Mouse (Mus musculus): ENCODE results near the gene Agxt2. TPM values are rescaled to one million over a fixed set of nuclear protein-coding genes. Genes with fewer than 3 reads are reported as not detected.

Gene Agxt2
- total RNA-seq, 2 experiments from 2014 or later = not detected

DNA sequence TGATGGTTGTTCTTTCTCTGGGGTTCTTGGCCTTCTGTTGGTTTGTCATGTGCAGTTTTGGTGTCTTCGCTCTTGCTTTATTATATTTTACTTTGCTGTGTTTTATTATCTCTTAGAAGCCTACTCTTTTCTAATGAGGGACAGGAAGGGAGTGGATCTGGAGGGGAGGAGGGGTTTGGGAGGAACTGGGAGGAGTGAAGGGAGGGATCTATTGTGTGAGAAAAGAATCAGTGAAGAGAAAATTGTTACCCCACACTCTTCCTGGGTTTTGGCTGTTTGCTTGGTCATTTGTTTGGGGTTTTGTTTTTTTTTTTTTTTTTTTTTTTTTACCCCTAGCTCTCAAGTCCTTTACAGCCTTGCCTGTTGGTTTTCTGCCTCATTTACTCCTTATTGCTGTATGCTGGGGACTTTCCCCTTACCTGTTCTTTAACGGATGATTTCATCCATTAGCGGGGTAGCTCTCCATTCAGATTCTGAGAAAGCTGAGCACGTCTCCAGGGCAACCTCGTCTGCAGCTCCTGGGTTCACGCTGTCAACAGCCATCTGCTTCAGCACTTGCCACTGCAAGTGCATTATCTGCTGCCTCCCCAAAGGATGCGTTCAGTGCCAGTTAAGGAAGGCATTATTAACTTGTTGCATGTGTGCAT is 62.9 kb downstream of the Agxt2 start:
- no peak for DNase-seq (ENCODE audit: extremely low spot score in 1 of 2, low spot score in 2 of 2)
- intact Hi-C loops (cut with DNase I) = no loop called here

DNA sequence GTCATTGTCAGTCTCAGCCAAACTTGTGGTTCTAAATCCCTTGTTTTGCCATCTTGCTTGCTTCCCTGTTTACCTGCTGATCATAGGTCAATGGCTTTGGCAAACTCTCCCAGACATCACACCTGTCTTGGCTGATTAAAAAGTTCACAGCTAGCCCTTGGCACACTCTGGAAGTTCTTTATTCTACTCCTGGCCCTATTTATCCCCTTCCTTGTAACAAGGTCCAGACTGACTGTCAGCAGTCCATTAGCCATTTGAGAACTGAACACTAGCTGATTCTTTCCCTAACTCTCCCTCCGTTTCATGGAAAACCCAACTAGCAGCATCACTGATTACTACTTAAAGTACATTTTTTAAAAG is 63.4 kb downstream of the Agxt2 start:
- intact Hi-C loops (cut with DNase I) = no loop called here
- no peak for DNase-seq (ENCODE audit: extremely low spot score in 1 of 2, low spot score in 2 of 2)

DNA sequence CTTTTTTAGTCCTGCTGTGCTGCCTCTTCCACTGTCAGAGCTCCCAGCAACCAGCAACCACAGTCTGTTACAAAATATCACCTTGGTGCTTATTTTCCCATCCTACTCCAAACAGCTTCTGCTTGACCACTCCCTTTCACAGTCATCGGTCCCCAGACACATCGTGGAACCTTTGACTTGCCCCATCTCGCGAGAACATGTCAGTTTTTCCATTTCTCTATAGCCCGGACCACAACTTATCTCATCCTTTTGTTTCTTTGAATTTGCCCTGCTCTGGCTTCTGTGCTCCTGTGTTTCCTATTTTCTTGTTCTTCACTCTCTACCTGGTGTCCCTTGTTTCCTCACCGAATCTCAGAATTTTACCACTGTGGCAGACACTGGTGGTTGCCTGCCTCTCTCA is 67.8 kb downstream of the Agxt2 start:
- DNase-seq (ENCODE audit: extremely low spot score in 1 of 2, low spot score in 2 of 2) = no peak
- intact Hi-C loops (cut with DNase I) = no loop called here

DNA sequence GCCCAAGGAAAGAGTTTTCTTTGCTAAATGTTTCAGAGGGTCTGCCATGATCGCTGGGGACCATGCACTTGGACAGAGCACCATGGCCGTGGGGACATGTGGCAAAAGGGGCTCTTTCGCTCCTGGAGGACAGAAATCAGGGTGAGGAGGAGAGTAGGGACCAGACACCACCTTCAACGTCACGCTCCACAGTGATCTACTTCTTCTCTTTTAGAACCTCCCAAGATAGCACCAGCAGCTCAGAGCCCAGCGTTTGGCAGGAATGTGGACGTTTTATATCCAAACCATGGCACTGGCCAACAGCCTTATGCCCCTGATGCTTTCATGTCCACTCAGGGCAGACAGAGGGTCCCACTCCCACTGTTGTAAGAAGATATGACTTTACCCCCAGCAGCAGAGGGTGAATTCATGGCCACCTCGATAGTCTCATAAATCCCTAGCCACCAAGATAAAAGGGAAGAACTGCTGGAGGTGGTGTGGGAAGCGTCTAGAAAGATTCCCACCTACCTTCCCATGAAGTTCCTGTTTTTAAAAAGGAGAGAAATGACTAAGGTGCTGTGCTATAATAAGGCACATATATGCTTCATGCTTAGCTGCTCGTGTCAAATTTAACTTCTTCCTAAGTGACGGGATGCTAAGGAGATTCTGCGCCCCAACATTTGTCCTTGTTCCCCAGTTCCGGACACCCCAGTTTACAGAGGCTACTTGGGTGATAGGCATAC is 68.4 kb downstream of the Agxt2 start:
- intact Hi-C loops (cut with DNase I) = no loop called here
- no peak for DNase-seq (ENCODE audit: extremely low spot score in 1 of 2, low spot score in 2 of 2)

DNA sequence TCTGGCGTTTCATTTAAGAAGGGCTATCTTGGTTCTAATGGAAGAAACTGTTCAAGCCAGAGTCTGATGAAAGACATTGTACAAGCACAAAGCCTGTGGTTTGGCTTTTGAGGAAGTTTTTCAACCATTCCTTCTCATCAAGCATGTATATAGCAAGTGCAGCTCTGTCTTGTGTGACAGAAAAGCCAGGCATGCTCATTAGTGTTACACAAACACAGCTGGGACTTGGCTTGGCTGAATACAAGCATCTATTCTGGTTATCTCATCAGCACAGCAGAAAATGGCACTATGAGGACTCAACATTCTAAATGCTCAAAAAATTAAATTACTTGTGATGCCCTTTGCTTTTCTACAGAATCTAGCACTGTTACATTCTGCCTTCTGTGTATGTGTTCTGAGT is 78.6 kb downstream of the Agxt2 start:
- intact Hi-C loops (cut with DNase I) = no loop called here
- no peak for DNase-seq (ENCODE audit: extremely low spot score in 1 of 2, low spot score in 2 of 2)

DNA sequence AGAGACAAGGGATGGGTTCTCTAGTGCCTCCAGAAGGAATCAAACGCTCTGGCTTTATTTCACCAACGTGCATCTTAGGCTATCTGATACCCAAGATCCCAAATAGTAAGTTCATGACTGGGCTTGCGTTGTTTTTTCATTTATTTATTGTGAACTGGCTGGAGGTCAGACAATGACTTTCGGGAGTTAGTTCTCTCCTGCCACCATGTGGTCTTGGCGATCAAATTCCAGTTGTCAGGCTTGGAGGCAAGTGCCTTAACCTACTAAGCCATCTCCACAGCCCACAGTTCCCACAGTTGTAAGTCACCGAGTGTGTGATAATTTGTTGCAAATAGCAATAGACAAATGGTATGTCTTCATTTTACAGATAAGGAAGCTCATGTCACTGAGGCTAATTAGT is 81.6 kb downstream of the Agxt2 start:
- DNase-seq (ENCODE audit: extremely low spot score in 1 of 2, low spot score in 2 of 2) = no peak
- intact Hi-C loops (cut with DNase I) = loop anchor here (10.0 kb wide), 1 partner anchor 985 kb away; no protein-coding TSS in a partner anchor

DNA sequence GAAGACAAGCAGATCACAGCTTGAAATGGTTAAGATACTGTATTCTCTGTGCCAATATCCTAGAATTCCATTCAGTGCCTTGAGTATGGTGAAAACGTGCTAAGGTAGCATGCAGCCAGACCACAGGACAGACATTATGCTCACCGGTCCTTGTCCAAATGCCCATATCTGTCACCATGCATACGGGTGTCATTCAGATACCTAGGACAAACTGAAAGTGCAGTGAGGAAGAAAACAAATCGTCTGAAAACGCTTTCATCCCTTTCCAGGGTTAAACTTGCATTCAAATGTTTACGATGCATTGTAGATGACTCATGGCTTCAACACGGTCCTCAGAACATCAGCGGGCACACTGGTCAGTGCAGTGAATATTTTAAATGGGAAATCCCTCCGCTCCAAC is 83.2 kb downstream of the Agxt2 start:
- no peak for DNase-seq (ENCODE audit: extremely low spot score in 1 of 2, low spot score in 2 of 2)
- intact Hi-C loops (cut with DNase I) = loop anchor here (10.0 kb wide), 1 partner anchor 987 kb away; no protein-coding TSS in a partner anchor

DNA sequence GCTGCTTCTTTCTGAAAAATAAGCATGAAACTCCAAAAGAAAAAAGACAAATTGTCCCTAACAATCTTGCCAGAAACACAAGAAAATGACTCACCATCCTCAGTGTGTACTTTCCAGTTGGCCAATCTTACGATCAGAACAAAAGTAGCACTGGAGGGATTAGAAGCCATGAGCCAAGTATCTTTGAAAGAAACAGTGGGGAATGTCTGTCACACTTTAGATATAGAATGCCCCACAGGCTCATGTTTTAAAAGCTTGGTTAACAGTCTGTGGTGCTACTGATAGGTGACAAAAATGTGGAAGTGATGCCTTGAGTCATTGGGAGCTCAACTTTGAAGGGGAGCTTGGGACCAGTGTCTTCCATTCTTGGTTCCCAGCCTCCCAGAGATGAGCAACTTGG is 83.9 kb downstream of the Agxt2 start:
- DNase-seq (ENCODE audit: extremely low spot score in 1 of 2, low spot score in 2 of 2) = no peak
- intact Hi-C loops (cut with DNase I) = loop anchor here (10.0 kb wide), 1 partner anchor 987 kb away; no protein-coding TSS in a partner anchor

DNA sequence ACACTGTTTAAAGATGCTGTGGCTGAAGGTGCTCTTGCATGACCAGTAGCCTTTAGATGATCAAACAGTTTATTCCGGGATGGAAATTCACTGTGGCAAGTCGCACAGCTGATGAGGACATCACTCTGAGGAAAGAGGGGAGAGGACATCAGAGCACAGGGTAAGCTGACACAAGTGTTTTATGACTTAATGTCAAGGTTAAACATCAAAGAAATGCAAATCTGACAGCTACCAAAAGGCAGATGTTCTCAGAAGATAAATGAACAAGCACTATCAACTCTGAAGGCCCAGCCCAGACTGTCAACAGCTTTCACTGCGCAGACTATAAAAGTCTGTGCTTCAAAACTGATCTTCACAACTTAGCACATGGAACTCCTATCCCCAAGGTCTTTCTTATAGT is 88.8 kb downstream of the Agxt2 start:
- DNase-seq (ENCODE audit: extremely low spot score in 1 of 2, low spot score in 2 of 2) = no peak
- intact Hi-C loops (cut with DNase I) = loop anchor here (10.0 kb wide), 1 partner anchor 992 kb away; no protein-coding TSS in a partner anchor

Other genes with a start within 250 kb of the Agxt2 start
- 1 to 10 TPM; 1.2 to 1.6 TPM for gene Prlr, start 181.3 kb upstream of the Agxt2 start, total RNA-seq (2021)
- gene Gm21973, start 33.2 kb upstream of the Agxt2 start, total RNA-seq (2021) = not detected
- 10 to 100 TPM; 12.2 to 12.6 TPM for gene Dnajc21, start 112.0 kb downstream of the Agxt2 start, total RNA-seq (2021)
- gene Brix1, start 127.4 kb downstream of the Agxt2 start, total RNA-seq (2021) = 10 to 100 TPM; 20.8 to 23.1 TPM
- 10 to 100 TPM; 10.4 to 12.8 TPM for gene Rad1, start 127.5 kb downstream of the Agxt2 start, total RNA-seq (2021)
- not detected for gene Ttc23l, start 200.1 kb downstream of the Agxt2 start, total RNA-seq (2021)